Mouse (Mus musculus) skeletal muscle tissue, adult 2 months (tissue): ENCODE results near the gene Fam78b.

Experiments
- DNase-seq: peaks from one replicate; pipeline ENCODE4 v3.0.0-alpha.2; 2012; ENCODE audit warnings: low read depth, low spot score

Fam78b gene

GRCm38 (mm10) chr1:167093551-167093950 lies 92.3 kb downstream of the Fam78b start:
- DNase-seq, result no peak

GRCm38 (mm10) chr1:167094589-167095148 lies 93.5 kb downstream of the Fam78b start:
- no peak for DNase-seq

GRCm38 (mm10) chr1:167098741-167099140 lies 97.5 kb downstream of the Fam78b start:
- DNase-seq, result no peak

DNA sequence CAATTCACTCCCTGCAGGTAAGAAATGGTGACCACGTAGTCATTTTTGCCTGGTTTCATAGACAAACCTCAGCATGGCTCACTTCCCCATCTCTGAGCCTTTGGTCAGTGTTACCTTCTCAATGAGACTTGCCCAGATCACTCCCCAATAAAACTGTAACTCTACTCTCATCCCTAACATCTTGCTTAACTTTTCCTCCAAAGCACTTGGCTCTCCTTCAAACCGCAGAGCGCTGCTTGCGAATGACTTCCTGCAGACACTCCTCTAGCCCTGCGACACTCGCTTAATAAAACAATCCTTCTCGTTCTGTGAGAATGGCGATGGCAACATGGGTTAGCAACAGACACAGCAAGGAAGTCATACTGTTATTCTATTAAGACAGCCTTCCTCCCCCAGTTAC lies 100.8 kb downstream of the Fam78b start:
- DNase-seq, result no peak

DNA sequence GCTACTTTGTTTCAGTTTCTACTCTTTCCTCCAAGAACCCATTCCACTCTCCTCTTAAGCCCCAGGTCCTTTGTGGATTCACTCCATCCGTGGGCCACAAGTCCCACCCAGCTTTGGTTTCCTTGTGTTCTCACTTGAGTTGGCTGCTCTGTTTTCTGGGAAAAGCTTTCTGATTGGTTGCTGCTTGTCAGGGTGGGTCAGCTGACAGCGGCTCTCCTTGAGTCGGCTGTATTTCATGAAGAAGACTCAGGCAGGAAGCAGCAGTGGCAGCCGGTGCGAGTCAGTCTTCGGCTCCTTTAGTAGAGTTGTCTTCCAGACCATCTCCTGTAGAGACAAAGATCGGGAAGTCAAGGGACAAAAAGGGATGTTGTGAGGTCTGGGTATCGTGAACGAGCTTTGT lies 101.3 kb downstream of the Fam78b start:
- DNase-seq, result no peak

- no peak for DNase-seq
Observed at GRCm38 (mm10) chr1:167104956-167105626, 103.9 kb downstream of the Fam78b start.

- DNase-seq, result no peak
Observed at GRCm38 (mm10) chr1:167105916-167106315, 104.7 kb downstream of the Fam78b start.

DNA sequence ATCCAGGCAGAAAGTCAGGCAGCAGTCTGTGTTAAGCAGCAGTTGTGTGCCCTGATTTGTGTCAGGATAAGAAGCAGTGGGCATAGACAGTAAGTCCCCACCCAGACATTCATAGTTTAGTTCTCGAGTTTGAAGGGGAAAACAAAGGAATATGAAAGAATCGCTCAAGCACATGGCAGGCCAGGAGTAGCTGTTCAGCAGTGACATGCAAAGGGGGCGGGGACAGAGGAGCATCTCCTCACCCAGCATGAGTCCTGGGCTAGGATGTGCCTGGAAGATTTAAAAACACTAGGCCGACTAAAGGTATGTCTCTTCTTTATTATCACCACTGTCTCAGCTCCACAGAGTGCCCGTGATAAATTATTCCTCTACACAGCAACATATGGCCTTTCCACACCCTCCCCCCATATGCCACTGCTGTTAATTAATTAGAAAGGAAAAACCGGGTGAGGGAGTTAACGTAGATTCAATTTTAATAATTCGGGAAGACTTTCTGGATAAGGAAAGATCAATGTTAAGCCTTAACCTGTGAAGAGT lies 107.8 kb downstream of the Fam78b start:
- no peak for DNase-seq

DNA sequence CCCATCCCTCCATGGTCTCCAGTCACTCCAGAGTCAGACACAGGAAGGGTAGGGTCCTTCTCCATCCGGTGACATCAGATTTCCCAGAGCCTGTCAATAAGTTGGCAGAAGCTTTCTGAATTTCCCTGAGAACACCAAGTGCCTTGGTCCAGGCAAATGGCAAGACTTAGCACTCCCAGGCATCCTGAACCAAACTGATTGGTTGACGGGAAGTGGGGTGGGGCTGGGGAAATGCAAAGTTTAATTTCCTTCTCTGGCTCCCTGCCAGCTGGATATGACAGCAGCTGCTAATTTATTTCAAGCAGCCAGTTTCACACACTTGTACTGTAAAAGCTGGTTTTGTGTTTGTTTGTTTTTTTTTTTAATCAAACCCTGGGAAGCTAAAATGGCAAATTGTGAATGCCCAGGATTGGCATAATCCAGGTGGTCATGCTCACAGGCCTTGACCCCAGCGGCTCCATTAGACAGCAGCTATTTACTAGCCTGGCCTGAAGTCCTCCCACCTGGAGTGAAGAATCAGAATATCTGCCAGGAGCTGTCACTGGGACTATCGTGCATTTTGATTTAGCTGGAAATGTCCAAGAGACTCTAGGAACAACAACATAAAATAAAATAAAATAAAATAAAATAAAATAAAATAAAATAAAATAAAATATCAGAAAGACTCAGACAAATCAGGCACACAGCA lies 113.3 kb downstream of the Fam78b start:
- no peak for DNase-seq

GRCm38 (mm10) chr1:167115121-167115520 lies 113.9 kb downstream of the Fam78b start:
- DNase-seq, result no peak

DNA sequence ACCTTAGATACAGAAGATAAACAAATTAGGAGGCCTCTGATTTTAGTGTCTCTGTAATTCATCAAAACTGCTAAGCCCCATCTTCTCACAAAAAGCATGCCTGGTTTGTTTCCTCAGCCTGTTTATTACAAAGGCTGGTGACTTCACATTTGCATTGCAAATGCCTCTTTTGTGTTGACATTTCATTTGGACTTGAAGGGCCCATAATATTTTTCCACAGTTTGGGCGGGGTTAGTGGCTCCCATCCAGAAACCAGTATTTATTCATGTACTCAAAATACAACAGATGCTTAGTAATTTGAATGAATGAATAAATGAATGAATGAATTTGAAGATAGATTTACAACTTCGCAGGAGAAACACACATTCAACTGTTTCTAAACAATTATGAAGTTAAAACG lies 115.5 kb downstream of the Fam78b start:
- DNase-seq, result no peak

DNA sequence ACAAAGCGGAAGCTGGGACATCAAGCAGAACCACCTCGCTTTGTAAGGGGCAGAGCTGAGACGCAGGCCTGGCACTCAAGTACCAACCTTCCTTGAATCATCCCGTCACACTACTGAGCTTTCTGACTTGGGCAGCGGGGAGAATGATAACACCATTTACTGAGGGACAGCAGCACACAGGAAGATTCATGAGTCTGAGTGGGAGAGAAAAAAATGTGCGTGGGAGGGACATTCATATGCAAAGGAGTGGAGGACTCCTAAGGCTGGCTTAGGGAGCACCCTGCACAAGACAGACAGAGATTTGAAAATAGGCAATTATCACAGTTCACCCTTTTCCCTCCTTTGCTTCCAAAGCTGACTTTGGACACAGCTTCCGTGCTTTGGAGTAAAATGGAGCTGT lies 117.8 kb downstream of the Fam78b start:
- DNase-seq, result no peak

- DNase-seq, result no peak
Observed at GRCm38 (mm10) chr1:167119439-167119838, 118.2 kb downstream of the Fam78b start.

DNA sequence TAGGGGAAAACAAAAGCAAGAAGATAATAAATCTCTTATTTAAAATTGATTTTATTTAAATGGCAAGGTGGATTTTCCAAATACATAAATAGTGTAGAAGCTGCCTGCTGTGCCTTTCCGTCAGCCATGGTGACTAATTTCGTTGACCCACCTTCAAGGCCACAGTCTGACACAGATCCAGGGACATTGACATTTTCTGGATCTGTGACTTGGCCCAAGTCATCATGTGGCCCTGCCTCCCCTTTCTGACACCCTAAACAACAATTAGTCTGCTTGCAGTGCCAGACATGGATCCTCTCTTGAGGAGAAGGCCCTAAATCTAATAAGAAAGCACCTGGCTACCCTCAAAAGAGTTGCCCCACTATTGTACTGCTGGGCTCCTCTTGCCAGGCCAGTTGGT lies 121.2 kb downstream of the Fam78b start:
- no peak for DNase-seq

DNA sequence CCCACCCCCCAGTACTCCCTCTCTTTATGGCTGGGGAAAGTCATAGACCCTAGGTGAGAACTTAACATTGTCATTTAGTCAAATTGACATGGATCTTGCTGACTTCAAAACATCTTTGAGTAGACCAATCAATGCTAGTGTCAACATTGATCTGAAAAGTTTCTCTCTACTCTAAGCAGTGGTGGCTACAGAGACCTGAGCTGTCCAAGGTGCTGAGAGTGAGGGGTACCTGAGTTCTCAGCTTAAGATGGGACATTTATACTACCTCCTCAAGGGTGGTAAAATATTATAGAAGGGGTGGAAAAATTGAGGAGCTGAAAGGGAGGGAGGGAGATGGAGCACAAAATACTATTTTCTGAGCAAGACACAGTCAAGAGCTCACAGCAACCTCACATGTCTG lies 122.3 kb downstream of the Fam78b start:
- no peak for DNase-seq

GRCm38 (mm10) chr1:167125870-167126269 lies 124.7 kb downstream of the Fam78b start:
- no peak for DNase-seq

GRCm38 (mm10) chr1:167126292-167126691 lies 125.1 kb downstream of the Fam78b start:
- no peak for DNase-seq

DNA sequence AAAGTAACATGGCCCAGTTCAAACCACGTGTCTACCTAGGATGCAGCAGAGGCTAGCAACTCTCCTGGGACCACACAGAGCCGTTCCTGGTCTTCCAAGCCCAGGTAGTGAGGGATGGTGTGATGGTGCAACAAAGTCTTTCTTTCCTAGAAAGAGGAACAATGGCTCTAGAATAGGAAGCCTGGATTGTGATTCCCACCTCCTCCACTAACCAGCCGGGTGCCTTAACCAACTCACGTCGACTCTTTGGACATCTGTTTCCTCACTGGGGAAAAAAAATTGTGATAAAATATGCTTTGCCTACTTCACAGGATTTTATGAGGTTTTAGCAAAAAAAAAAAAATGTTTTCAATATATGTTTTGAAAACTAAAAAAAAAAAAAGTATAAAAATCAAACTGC lies 134.5 kb downstream of the Fam78b start:
- DNase-seq, result no peak
